Mouse (Mus musculus) neural tube, embryonic 14.5 days (tissue): ENCODE measurements around the gene Hebp1. TPM values are rescaled to one million over a fixed set of nuclear protein-coding genes. Genes with fewer than 3 reads are reported as not detected.

ENCODE experiments used
- ATAC-seq: fragments of 200-750 bp; cut with Nextera tagmentation; 2 replicates; pipeline ENCODE4 v1.8.0; 2017; ENCODE audit warnings: low read depth, mild to moderate bottlenecking, moderate TSS enrichment, moderate library complexity
- H3K27ac ChIP-seq: fragments of 300-500 bp; sonication (generic); 2 replicates; pipeline ENCODE4 v1.5.1; 2014; ENCODE audit warnings: low read depth, mild to moderate bottlenecking, control low read depth, low read length, moderate library complexity, mixed read lengths
- H3K27me3 ChIP-seq: fragments of 300-500 bp; sonication (generic); 2 replicates; pipeline ENCODE4 v1.6.1; 2014; ENCODE audit warnings: low read length; ENCODE audit not compliant: control insufficient read depth, insufficient read depth
- H3K36me3 ChIP-seq: fragments of 300-500 bp; sonication (generic); 2 replicates; pipeline ENCODE4 v1.6.1; 2014; ENCODE audit warnings: low read length, mixed read lengths; ENCODE audit not compliant: control insufficient read depth, insufficient read depth
- H3K4me1 ChIP-seq: fragments of 300-500 bp; sonication (generic); 2 replicates; pipeline ENCODE4 v1.6.1; 2014; ENCODE audit warnings: low read length; ENCODE audit not compliant: control insufficient read depth, insufficient read depth
- H3K4me2 ChIP-seq: fragments of 300-500 bp; sonication (generic); 2 replicates; pipeline ENCODE4 v1.6.1; 2014; ENCODE audit warnings: mild to moderate bottlenecking, low read depth, low read length, control low read depth
- H3K4me3 ChIP-seq: fragments of 300-500 bp; sonication (generic); 2 replicates; pipeline ENCODE4 v1.5.1; 2014; ENCODE audit warnings: low read depth, low read length, control low read depth, mixed read lengths
- H3K9ac ChIP-seq: fragments of 300-500 bp; sonication (generic); replicated peaks from 2 replicates; pipeline ENCODE4 v1.6.1; 2014; ENCODE audit warnings: low read depth, mild to moderate bottlenecking, control low read depth, low read length, mixed read lengths
- H3K9me3 ChIP-seq: fragments of 300-500 bp; sonication (generic); 2 replicates; pipeline ENCODE4 v1.6.1; 2016; ENCODE audit warnings: low read length; ENCODE audit not compliant: control insufficient read depth
- WGBS: fragments of 180-500 bp; shearing (Covaris S2); extraction: QIAGEN DNeasy Blood & Tissue Kit; methylation state at CpG from one replicate; pipeline ENCODE4 v1.1.7; 2014; 5-methylcytosine and 5-hydroxymethylcytosine counted together
- polyA plus RNA-seq: library from polyadenylated mRNA; unstranded; fragments of >200 nt; fragmentation: Nextera tagmentation; extraction: Ambion mirVana; gene quantifications from 2 replicates; pipeline ENCODE4 v1.2.1, GENCODE M21; 2014

Hebp1 gene
- polyA plus RNA-seq, result 1.8 and 3.0 TPM in 2 replicates

DNA sequence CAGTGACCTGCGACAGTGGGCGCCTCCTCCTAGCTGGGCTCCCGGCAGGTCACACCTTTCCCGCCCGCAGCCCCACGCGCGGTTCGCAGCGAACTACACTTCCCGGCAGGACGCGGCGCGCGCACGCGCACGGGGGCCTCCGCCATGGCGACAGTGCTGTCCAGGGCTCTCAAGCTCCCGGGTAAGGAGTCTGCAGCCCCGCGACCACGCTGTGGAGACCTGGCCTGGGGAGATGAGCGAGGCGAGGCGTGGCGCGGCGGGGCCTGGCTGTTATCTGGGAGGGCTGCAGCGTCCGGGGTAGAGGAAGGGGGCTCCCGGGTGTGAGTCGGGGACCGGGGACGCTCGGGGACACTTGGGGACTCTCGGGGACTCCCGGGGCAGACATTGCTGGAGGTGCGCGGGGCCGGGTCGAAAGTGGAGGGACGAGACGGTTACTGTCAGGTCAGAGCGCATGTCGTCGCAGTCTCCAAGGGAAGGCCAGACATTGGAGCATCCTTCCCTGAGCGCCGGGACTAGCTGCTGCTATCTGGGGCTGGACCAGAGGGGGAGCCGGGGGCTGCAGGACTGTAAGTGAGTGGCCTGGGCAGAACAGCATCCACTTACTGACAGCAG lies at the start of gene Hebp1, which contains the start of gene Fam234b:
Gene Hebp1 (minus strand): TSS at position 102 of the 612 bp plus-strand sequence.
Gene Fam234b (plus strand): TSS at position 57 of the 612 bp plus-strand sequence.
- Histone ChIP-seq H3K4me3 (peak within 1 kb of the TSS; percentile 81), H3K9me3 (no peaks in the 10 kb centered on the region), H3K27ac (peak within 1 kb of the TSS; percentile 81), H3K36me3 (no peaks in the 10 kb centered on the region), H3K4me1 (peaks cover 20% of the 10 kb centered on the region), H3K4me2 (peak within 1 kb of the TSS; percentile 89), H3K27me3 (no peaks in the 10 kb centered on the region), H3K9ac (peak within 1 kb of the TSS; percentile 83)
- peak; percentile 94 for ATAC-seq
- under 1% methylated on average over 47 of the region's 52 CpGs for WGBS

- no peak for ATAC-seq
- 67% methylated on average over 8 of the region's 8 CpGs for WGBS
These were observed 47.8 kb upstream of the Hebp1 start for GRCm38 (mm10) chr6:135245586-135245985.

DNA sequence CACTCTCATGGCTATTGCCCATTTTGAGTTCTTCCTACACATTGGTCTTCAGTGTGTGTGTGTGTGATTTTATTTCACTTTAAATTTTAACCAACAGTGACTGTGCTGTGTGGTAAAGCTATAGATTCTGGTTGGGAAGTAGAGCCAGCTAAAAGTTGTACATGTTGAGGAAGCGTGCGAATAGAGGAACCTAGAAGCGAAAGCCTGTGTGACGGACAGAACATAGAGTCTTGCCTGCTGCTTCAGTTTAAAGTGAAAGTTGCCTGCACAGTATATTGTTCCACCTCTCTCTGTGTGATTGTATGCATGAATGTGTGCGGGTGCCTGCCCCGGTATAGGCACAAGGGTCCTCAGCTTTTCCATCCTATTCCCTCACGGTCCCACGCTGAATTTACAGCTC lies 42.5 kb upstream of the Hebp1 start:
- H3K9ac ChIP-seq, result no peak overlapping the region
- 0 out of 2 replicates have a peak, but pooled peaks cover 8% of the 10 kb centered on the region for H3K36me3 ChIP-seq
- H3K27me3 ChIP-seq, result no peaks in the 10 kb centered on the region
- H3K4me3 ChIP-seq, result no peak overlapping the region
- H3K4me1 ChIP-seq, result no peaks in the 10 kb centered on the region
- H3K27ac ChIP-seq, result no peak overlapping the region
- H3K4me2 ChIP-seq, result no peak overlapping the region
- no peak for ATAC-seq
- H3K9me3 ChIP-seq, result no peaks in the 10 kb centered on the region
- WGBS, result 94% methylated on average over 8 of the region's 8 CpGs

More at GRCm38 (mm10) chr6:135245586-135245985, 47.8 kb upstream of the Hebp1 start:
- H3K36me3 ChIP-seq, result no peaks in the 10 kb centered on the region
- H3K9me3 ChIP-seq, result no peaks in the 10 kb centered on the region
- H3K4me2 ChIP-seq, result no peak overlapping the region
- no peak overlapping the region for H3K9ac ChIP-seq
- H3K27me3 ChIP-seq, result no peaks in the 10 kb centered on the region
- H3K27ac ChIP-seq, result no peak overlapping the region
- 0 out of 2 replicates have a peak, but pooled peaks cover 2% of the 10 kb centered on the region for H3K4me1 ChIP-seq
- H3K4me3 ChIP-seq, result no peak overlapping the region

- Histone ChIP-seq H3K9ac (no peak overlapping the region), H3K27me3 (no peaks in the 10 kb centered on the region), H3K4me1 (no peaks in the 10 kb centered on the region), H3K4me3 (no peak overlapping the region), H3K27ac (no peak overlapping the region), H3K4me2 (no peak overlapping the region), H3K36me3 (peaks cover 19% of the 10 kb centered on the region; the same call in 1 of the 2 replicates), H3K9me3 (no peaks in the 10 kb centered on the region)
- 49% methylated on average over 4 of the region's 4 CpGs for WGBS
- ATAC-seq, result no peak
These were observed 40.4 kb upstream of the Hebp1 start for GRCm38 (mm10) chr6:135238211-135238610.

DNA sequence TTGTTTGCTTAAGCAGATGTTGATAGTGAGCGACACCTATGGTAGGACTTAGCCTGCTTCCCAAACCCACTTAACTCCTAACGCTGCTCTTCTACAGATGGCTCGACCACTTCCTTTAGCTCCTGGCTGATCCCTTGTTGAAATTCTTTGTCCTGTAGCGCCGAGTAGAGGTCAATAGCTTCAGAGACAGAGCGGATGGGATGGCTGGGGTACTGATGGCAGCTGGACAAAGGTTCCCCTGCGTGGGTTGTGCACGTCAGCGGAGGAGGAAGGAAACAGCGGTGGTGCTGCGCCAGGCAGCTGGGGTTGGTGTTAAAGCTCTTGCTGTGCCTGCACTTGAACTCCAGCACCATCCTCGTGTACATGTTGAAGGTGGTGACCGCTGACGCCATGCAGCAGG lies 39.5 kb upstream of the Hebp1 start:
- no peak for ATAC-seq
- no peaks in the 10 kb centered on the region for H3K9me3 ChIP-seq
- 84% methylated on average over 14 of the region's 14 CpGs for WGBS
- no peak overlapping the region for H3K4me3 ChIP-seq
- H3K27ac ChIP-seq, result no peak overlapping the region
- H3K4me1 ChIP-seq, result no peaks in the 10 kb centered on the region
- H3K9ac ChIP-seq, result no peak overlapping the region
- H3K27me3 ChIP-seq, result no peaks in the 10 kb centered on the region
- peaks cover 27% of the 10 kb centered on the region; the same call in 1 of the 2 replicates for H3K36me3 ChIP-seq
- H3K4me2 ChIP-seq, result no peak overlapping the region

DNA sequence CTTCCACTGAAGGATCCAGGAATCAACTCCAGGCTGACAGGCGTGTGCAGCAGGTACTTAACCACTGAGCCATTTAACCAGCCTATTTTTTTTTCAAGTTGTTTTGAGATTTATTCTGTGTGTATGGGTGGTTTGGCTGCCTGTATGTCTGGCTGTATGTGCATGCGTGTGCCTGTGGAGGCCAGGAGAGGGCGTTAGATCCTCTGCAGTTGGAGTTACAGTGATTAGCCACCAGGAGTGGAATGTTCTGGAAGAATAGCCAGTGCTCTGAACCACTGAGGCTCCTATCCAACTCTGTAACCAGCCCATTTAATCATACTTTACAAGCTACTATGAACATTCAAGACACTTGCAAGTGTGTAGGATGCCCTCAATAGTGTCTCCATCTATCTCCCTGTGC lies 38.8 kb upstream of the Hebp1 start:
- H3K9ac ChIP-seq, result no peak overlapping the region
- WGBS, result 86% methylated on average over 3 of the region's 3 CpGs
- no peaks in the 10 kb centered on the region for H3K9me3 ChIP-seq
- peaks cover 34% of the 10 kb centered on the region for H3K36me3 ChIP-seq
- no peaks in the 10 kb centered on the region for H3K27me3 ChIP-seq
- no peak overlapping the region for H3K4me3 ChIP-seq
- H3K4me2 ChIP-seq, result no peak overlapping the region
- ATAC-seq, result no peak
- no peak overlapping the region for H3K27ac ChIP-seq
- H3K4me1 ChIP-seq, result no peaks in the 10 kb centered on the region

DNA sequence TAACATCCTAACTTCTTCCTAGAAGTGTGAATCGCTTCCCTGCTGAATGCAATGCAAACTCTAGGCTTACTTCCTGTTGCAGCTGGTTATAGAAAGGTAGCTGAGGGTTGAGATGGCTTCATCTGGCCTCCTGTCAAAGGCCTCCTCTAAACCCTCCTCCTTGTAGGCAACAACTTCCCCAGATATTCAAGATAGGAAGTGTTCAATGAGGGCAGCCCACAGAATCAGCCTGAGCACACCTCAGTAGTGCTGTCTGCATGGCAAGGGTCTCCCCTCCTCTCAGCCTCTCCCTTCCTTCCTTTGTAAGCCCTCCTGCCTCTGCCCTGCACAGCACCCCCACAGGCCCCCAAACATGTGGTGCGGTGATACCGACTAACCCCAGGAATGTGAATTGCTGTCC lies 37.9 kb upstream of the Hebp1 start:
- no peaks in the 10 kb centered on the region for H3K27me3 ChIP-seq
- no peak overlapping the region for H3K27ac ChIP-seq
- no peak overlapping the region for H3K4me2 ChIP-seq
- 85% methylated on average over 3 of the region's 3 CpGs for WGBS
- H3K4me3 ChIP-seq, result no peak overlapping the region
- H3K9ac ChIP-seq, result no peak overlapping the region
- no peaks in the 10 kb centered on the region for H3K9me3 ChIP-seq
- ATAC-seq, result no peak
- no peaks in the 10 kb centered on the region for H3K4me1 ChIP-seq
- peaks cover 35% of the 10 kb centered on the region for H3K36me3 ChIP-seq

DNA sequence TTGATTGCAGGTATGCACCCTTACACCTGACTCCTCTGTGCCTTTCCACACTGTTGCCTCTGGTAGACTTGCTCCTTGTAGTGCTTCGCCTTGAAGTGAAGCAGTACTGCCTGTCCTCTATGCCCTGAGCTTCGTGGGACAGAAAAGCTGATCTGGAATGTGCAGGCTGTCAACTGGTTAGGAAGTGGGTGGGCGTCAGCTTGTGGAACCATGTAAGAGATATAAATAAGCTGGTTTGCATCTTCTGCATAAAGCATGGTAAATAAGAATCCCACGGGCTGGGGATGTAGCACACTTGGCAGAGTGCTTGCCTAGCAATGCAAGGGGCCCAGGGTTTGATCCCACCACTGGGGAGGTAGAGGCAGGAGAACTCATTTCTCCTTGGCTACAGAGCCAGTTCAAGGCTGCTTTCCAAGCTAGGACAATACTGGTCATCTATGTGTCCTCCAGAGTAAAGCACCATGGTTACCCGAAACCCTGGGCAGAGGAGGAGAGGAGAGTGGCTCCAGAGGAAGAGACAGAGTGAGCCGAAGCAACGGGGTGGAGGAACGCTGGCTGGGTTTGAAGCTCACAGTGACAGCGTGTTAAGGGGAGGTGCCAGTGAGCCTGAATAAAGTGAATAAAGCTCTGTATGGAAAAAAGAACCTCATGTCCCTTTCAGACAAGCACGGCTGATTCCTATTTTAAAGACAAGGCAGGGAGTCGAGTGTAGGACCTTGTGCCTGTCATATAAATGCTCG lies 34.8 kb upstream of the Hebp1 start:
- ATAC-seq, result no peak
- 57% methylated on average over 12 of the region's 12 CpGs for WGBS
- Histone ChIP-seq H3K4me3 (no peak overlapping the region), H3K4me2 (no peak overlapping the region), H3K4me1 (no peaks in the 10 kb centered on the region), H3K9me3 (no peaks in the 10 kb centered on the region), H3K9ac (no peak overlapping the region), H3K27me3 (no peaks in the 10 kb centered on the region), H3K36me3 (peaks cover 35% of the 10 kb centered on the region), H3K27ac (no peak overlapping the region)

GRCm38 (mm10) chr6:135230586-135230985 lies 32.8 kb upstream of the Hebp1 start:
- H3K4me1 ChIP-seq, result no peaks in the 10 kb centered on the region
- no peak for ATAC-seq
- no peak overlapping the region for H3K4me2 ChIP-seq
- no peak overlapping the region for H3K27ac ChIP-seq
- WGBS, result 89% methylated on average over 6 of the region's 6 CpGs
- H3K36me3 ChIP-seq, result peaks cover 35% of the 10 kb centered on the region
- no peak overlapping the region for H3K4me3 ChIP-seq
- no peaks in the 10 kb centered on the region for H3K27me3 ChIP-seq
- no peaks in the 10 kb centered on the region for H3K9me3 ChIP-seq
- H3K9ac ChIP-seq, result no peak overlapping the region
